Mouse (Mus musculus) heart, adult 8-10 months (tissue): ENCODE measurements around the gene Dtymk. TPM values are rescaled to one million over a fixed set of nuclear protein-coding genes. Genes with fewer than 3 reads are reported as not detected.
"Not testable (repeated sequence)": the region's sequence is repeated elsewhere in the genome, so short reads cannot be mapped to it uniquely, and the experiment has no call there.

Experiments
- DNase-seq: peaks from one replicate; pipeline ENCODE4 v3.0.0; 2022; ENCODE audit warnings: low spot score
- total RNA-seq, 4 experiments: library from RNA; stranded (reverse); gene quantifications; 2 replicates each; pipeline ENCODE4 v1.2.4; 2022

Dtymk gene
- 10 to 100 TPM; 20.2 to 24.3 (median 20.9) TPM for total RNA-seq

DNA sequence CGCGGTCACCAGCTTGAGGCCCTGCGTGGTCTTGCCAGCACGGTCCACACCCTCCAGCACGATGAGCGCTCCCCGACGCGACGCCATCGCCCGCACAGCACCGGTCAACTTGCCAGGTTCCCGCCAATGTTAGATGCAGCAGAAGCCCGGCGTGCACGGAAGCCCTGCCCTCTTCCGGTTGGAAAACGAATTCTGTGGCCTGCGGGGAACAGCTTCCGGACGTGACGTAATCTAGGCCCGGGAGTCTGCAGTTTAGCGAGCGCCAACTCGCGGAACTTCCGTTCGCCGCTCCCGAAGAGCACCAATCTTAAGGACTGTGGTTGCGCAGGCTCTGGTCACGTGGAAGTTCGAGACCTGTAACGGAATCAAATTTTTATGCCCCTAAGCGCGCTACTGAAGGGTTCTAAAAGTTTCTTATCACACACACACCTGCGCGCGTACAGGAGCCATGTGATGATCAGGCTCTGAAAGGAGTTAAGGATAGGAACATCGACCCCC, at the start of gene Dtymk:
Gene Dtymk, minus strand, starts transcription at position 194 of the 498 bp plus-strand sequence.
- DNase-seq: peak; percentile 94

DNA sequence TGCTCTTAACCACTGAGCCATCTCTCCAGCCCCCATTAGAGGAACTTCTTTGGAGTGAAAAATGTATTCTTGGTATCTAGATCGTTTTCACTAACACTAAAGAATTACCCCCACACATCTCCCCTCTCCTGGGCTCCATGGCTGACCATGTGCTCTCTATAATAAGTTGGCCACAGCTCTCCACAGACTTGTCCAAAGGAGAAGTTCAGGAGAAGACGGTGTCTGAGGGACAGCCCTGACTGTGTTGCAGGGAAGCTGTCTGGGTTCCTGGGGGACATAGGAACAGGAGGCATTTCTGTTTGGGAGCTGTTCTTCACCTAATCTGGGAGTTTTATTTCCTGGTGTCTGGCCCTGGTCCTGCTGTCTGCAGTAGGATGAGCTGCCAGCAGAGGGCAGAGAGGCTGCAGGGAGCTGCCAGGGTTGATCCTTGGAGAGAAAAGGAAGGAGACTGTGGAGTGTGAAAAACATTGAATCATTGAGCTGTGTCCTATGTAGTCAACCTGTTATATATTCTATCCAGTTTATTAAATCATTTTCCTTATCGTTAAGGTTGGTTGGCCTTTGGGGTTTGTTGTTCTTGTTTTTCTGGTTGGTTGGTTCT, 44.1 kb upstream of the Dtymk start:
- DNase-seq: not testable (repeated sequence)

DNA sequence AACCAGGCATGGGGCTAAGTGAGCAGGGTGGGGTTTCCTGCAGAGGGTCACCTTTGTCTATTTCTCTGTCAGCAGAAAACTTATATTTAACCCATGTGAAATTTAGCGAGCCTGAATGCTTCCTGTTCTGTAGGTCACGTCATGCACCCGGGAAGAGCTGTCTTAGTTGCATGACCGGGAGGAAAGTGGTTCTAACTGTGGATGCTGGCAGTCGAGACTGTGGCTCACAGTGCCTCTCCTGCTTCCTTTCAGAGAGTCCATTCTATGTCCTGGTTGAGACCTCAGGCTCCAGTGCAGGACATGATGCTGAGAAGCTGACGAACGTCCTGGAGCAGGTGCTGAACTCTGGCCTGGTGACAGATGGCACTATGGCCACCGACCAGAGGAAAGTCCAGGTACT, 36.8 kb upstream of the Dtymk start:
- DNase-seq: not testable (repeated sequence)

GRCm38 (mm10) chr1:93837335-93837734, 35.6 kb upstream of the Dtymk start:
- no peak for DNase-seq

DNA sequence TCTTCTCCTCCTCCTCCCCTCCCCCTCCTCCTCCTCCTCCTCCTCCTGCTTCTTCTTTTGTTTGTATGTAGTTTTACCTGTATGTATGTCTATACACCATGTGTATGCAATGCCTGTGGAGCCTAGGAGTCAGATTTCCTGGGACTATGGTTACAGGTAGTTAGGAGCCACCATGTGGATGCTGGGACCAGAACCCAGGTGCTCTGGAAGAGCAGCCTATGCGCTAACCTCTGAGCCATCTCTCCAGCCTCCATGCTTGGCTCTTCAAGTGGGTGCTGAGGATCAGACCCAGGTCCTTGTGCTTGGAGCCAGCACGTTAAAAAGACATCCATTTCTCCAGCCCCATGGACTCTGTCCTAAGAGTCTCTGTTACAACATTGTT, 34.8 kb upstream of the Dtymk start:
- DNase-seq: no peak

DNA sequence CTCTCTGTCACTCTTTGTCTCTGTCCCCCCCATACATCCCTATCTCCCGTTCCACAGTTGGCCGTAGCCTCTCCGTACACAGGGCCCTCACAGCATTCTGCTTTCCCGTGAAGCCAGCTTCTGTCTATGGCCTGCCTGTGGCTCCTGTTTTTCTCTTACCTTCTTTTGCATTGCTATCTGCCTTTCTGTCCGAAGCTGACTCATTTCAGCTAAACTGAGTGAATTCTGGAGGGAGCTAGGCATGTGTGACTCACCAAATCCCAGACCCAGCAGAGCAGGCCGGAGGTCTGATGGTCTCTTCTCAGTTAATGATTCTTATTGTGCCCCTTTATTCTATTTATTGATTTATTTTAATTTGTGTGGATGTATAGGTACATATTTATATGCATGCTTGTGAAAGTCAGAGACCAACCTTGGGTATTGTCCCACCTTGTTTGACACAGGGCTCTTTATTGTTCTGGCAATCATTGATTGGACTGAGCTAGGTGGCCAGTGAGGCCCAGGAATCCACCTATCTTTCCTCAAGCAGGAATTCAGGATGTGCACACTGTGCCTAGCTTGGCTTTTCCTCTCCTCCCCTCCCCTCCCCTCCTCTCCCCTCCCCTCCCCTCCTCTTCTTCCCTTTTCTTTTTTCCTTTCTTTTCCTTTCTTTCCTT, 34.3 kb upstream of the Dtymk start:
- DNase-seq: no peak

DNA sequence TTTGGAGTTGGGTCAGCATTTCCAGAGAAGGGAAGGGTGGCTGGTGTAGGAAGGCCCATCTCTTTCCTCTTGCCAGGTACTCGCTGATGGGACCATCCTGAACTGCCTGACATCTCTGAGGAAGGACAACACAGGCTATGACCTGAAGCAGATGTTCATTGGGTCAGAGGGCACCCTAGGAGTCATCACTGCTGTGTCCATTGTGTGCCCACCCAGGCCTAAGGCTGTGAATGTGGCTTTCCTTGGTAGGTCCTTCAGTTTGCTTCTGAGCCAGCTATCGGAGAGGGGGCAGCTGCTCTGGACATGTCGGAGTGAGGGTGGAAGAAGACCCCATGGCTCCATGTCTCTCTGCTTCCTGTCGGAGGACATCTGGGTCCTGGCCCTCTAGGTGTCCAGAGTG, 33.5 kb upstream of the Dtymk start:
- no peak for DNase-seq

DNA sequence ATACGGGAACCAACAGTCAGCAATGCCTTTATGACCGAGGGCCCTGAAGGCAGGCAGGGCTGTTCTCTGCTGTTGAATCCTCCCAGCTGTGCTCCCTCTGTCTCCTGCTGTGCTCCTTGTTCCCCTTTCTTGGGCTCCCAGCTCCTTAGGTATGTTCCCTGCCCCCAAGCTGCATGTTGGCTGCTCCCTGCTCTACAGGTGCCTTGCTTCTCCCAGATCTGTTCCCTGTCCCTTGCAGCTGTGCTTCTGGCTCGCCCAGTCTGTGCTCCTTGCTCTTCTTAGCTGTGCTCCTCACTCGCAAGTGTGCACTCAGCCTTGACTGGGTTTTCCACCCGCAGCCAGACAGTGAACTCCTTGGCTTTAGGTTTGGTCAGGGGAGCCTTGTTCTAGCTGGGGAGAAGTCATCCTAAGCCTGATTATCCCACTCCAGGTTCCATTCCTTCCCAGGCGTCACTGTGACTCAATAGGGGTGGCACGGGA, 33.0 kb upstream of the Dtymk start:
- no peak for DNase-seq

DNA sequence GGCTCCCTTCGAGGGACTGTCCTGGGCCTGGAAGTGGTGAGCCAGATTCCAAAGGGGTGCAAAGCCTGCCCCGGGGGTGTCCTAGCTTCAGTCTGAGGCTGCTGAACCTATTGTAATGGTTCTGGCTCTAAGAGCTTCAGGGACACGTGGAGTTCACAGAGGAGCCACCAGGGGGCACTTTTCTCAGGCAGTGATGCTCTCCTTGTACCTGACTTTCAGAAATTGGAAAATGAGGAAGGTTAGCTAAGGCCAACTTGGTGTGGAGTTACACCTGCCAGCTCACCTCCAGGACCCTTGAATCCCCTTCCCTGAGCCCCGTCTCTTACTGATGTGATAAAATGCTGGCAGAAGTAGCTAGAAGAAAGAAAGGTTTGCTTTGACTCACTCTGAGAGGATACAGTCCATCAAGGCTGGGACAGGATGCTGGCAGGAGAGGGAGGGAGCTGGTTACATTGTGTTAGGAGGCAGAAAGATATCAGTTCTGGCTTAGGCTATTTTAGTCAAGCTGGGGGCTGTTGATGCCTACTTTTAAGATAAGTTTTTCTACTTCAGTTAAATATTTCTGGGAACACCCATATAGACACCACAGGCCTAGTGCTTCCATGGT, 31.1 kb upstream of the Dtymk start:
- not testable (repeated sequence) for DNase-seq

DNA sequence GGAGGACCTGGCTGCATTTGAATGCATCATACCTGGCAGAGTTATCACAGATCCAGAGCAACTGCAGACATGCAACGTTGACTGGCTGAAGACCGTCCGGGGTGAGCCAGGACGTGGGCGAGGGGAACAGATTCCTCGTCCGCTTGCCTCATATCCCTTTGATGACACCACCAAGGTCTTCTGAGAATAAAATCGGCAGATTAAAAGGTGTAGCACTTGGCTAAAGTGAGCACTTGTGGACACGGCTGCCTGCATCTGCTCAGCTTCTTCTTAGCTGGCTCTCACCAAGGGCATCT, 24.8 kb upstream of the Dtymk start:
- no peak for DNase-seq

DNA sequence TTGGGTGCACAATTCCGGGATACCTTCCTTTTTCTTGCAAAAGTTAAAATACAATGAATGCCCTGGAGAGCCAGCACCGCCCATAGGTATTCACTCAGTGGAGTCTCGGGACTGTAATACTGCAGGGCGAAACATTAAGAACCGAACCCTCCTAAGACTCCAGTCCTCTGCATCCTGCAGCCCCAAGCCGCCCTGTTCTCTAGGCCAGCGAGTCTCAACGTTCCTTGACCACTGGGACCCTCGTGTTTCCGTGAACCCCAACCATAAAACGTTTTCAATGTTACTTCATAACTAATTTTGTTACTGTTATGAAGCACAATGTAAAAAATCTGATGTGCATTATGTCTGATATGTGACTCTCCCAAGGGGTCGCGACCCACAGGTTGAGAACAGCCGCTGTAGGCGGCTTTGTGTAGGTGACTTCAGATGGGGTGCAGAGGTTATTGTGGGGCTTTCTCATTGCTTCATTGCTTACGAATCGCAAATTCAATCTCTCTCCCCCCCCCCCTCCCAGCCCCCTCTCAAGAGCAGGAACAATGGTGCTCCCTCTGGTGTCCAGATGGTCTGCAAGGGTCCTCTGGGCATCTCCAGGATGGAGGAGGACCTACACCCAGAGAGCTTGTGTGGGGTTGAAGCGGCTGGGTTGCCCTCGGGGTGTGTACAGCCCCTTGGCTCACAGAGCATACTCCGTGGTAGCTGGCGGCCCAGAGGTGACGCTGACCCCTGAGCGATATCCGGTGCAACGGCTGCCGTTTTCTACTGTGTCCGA, 24.2 kb upstream of the Dtymk start:
- no peak for DNase-seq

DNA sequence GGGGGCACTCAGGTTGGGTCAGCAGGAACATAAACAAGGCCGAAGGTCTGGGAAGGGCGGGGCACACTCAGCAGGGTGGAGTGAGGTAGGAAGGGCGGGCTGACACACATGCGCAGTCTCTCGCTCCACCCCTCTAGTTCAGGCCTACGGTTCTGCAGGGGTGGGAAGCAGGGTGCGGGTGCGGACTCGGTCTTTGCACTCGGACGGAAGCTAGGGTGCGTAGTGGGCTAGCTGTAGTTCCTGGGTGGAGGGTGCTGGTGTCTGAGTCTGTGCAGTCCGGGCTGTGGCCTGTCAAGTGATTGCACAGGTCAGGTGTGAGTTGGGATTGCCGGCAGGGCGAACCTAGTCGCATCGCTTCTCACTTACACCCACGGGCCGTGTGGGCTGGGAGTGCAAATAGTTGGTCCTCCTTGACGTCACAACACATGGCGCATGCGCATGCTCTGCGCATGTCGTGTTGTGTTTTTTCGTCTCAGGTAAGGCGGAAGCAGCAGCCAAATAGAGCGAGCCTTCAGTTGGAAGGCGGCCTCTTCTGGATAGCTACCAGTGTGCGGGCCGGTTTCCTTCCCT, 23.5 kb upstream of the Dtymk start:
- peak; percentile 96 for DNase-seq

DNA sequence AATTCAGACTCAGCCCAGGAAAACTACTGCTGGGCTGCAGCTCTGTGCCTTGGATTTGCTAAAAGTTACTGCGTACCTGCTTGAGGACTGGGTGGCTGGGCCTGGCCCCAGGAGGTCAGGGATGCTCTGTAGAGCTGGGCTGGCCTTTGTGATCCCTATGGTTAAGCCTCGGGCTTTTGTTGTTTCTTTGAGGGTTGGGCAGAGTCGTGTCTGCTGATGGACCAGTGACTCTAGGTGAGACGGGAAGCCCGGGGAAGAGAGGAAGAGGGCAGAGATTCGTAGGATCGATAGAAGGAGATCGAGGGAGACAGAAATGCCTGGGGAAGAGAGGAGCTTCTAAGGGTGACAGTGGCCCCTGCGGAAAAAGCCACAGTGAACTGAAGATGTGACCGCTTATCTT, 22.9 kb upstream of the Dtymk start, which contains the start of gene D2hgdh:
Gene D2hgdh, plus strand, starts transcription at position 301 of the 400 bp plus-strand sequence.
- no peak for DNase-seq

DNA sequence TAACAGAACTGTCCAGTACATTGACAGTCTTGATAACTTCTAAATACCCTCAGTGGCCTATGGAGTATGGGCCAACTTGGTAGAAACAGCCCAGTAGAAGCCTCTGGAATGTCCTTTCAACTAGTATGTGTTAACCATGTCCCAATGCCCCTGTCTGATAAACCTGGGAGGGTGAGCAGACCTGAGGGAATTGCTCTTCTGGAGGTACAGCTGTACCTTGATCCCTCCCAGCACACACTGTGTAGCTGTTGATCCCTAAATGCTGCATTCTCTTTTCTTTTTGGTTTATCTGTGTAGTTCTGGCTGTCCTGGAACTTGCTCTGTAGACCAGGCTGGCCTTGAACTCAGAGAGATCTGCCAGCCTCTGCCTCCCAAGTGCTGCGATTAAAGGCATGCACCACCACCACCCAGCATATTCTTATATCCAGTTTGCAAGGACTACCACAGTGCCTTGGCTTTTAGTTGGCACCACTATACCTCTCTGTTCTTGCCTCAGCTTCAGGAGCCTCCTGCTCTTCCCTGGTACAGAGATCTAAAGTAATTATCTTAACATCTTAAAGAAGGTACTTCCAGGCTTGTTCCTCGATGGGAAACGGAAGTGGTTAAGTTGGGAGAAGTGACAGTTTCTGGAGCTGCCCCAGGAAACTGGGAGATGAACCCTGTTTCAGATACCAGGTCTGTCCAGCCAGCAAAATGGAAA, 22.2 kb upstream of the Dtymk start:
- no peak for DNase-seq

DNA sequence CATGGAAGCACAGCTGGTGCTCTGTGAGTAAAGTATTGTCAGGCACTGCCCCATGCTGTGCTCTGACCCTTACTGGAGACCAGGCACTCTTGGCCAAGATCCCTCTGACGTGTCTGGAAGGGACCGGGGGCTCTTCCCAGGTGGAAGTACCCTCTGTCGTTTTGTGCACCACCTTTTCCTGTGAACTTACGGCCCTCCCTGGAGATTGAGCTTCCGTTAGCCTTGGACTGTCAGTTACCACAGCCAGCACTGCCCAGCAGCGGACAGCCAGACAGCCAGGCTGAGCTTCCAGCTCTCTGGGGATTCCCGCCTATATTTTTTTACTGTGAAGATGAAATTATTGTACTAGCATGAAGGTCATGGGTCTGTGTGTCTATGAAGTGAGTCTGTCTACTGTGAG, 17.0 kb upstream of the Dtymk start:
- no peak for DNase-seq

- DNase-seq: no peak
These were observed 16.2 kb upstream of the Dtymk start for GRCm38 (mm10) chr1:93817823-93818532.

DNA sequence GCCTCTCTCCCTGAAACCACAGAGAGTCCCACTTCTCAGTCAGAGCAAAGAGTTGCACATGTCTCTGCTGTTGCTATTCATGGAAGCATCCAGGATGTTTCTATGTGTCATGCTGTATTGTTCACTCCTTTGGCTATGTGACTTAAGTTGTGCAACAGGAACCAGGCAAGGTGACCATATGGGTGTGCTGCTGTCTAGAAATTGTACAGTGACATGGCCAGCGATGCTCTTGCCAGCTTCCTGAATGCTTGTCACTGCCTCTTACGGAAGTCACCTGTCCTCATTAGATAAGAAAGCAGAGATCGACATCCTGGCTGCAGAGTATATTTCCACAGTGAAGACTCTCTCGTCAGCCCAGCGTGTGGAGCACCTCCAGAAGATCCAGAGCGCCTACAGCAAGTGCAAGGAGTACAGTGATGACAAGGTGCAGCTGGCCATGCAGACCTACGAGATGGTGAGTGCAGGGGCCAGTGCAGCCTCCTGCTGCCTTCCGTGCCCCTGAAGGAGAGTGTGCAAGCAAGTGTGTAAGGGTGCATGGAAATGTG, 9.8 kb upstream of the Dtymk start:
- DNase-seq: no peak

DNA sequence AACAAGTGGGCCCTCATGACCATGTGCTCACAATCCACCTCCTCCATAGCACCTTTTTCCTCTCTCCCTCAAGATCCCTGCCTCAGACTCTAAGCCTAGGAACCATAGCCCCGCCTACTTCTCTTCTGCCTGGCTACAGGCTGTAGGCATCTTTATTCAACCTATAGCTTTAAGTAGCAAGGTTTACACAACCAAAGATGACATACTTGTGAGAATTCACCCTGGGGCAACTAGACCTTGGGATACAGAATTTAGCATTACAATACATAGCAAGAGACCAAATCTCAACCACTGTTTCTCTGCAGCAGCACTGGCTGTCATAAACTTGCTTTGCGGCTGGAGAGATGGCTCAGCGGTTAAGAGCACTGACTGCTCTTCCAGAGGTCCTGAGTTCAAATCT, 8.3 kb upstream of the Dtymk start:
- DNase-seq: no peak

DNA sequence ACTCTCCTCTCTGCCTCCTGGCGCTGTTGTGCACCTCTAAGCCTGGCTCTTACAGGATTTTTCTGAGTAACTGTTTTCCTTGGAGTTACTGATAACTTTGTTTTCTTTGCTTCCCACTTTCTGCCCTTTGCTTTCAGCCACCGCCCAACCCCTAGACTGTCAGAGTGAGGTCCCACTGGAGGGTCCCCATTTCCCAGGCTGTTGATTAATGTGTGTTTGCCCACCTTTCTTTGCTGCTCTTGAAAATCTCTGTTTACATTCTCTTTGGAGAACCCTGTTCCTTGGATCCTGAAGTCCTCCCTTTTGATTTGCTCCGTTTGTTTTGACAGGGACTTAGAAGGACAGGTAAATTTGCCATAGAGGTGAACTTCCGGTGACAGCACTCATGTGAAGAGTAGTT, 7.1 kb upstream of the Dtymk start:
- DNase-seq: no peak

GRCm38 (mm10) chr1:93805221-93805951, 3.7 kb upstream of the Dtymk start:
- DNase-seq: no peak
